Mouse (Mus musculus): ENCODE measurements around the gene Gm38431.

The Gm38431 gene

DNA sequence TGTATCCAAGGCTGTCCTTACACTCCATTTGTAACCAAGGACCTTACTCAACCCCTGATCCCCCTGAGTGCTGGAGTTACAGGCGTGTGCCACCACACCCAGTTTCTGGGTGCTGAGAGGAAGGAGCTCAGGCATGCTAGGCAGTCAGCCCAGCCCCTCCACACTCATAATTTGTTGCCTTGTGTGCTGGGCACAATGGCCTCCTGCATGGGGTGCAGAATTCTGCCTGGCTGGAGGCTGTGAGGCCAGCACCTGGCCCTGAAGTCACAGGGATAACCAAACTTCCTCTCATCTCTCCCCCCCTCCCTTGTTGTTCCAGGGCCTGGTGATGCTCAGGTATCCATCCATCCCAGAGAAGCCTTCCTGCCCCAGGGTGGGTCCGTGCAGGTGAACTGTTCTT lies 73.2 kb downstream of the Gm38431 start:
- DNase-seq (ENCODE audit: low read depth, low spot score), result no peak
